Mouse (Mus musculus) right cerebral cortex, adult 18-20 months (tissue): ENCODE results near the gene Akap11.

Experiments
- DNase-seq: peaks from one replicate; pipeline ENCODE4 v3.0.0; 2022; ENCODE audit warnings: mixed read lengths

Akap11 gene

GRCm38 (mm10) chr14:78526907-78527306 lies 9.7 kb downstream of the Akap11 start:
- DNase-seq: no peak

DNA sequence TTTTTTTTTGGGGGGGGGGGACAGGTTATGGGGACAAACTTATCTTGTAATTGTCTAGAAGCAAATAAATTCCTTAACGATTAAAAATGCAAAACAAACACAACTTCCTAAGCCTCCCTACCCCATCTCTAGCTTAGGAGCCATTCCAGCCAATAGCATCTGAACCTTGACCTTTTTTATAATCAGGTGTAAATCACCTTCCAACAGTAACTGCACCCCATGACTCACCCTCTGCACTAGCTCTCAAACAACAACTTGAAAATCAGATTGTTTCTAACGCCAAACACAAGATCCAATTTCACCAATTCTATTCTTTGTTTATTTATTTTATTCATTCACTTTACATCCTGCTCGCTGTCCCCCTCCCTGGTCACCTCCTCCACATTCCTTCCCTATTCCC lies 10.1 kb downstream of the Akap11 start:
- DNase-seq: no peak

GRCm38 (mm10) chr14:78525611-78526457 lies 10.8 kb downstream of the Akap11 start:
- no peak for DNase-seq

- no peak for DNase-seq
These were observed 11.5 kb downstream of the Akap11 start for GRCm38 (mm10) chr14:78525059-78525458.

DNA sequence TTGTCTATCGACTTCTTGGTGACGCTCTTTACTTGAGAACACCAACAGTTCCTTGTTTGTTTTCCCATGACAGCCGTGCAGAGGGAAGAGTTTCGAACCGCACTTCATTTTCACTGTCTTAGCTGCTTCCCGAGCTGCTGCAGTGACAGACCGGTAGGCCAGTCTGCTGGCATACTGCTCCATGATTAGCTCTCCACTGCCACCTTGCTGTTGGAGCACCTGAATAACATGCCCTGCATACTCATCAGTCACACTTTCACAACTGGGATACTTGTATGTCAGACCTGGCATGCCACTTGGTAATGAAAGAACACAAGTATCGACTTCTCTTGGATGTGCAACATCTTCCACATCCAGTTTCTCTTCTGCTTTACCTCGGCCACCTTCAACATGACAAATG lies 25.9 kb downstream of the Akap11 start:
- DNase-seq: no peak

DNA sequence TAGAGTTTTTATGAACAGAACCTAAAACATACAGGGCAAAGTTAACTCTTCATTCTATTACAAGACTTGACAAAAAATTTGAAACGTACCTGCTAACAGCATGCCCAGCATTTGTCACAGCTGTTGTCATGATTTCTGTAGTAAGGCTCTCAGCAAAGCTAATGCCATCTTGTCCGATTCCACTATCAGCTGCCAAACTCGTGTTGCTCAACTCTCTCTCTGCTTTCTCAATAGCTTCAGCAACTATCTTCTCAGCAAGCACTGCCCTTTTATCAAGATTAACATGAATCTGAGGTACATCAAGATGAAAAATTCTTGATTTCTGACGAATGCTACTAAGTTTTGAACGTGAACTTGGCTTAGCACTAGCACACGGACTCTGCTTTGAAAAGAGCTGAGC lies 26.8 kb downstream of the Akap11 start:
- DNase-seq: no peak

DNA sequence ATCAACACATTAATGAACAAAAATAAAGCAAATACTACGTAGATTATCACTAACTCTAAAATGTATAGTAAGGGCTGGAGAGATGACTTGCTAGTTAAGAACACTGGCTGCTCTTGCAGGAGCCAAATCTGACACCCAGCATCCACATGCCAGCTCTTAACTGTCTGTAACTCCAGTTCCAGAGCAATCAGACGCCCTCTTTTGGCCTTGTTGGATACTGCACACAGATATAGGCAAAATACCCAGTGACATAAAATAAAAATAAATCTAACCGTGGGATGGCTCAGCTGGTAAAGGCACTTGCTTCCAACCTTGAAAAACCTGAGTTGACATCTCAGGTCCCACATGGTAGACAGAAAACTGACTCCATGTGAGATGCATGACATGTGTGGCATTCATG lies 36.0 kb downstream of the Akap11 start:
- no peak for DNase-seq

DNA sequence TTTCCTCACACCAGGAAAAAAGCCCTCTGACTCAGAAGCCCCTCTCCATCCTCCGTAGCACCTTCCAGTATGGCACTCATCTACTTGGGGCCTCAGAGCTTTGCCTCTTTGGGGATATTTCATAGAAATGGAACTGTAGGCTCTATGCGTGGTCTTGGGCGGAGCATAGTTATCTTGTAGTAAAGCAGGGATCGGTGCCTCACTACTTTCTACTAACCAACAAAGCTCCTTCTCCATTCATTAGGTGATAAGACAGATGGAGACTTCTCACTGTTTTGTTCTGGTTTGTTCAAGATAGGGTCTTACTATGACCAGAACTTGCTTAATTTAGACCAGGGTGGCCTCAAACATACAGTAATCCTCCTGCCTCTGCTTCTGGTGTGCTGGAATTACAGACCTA lies 39.9 kb downstream of the Akap11 start:
- no peak for DNase-seq

GRCm38 (mm10) chr14:78495241-78495640 lies 41.4 kb downstream of the Akap11 start:
- DNase-seq: no peak

GRCm38 (mm10) chr14:78492602-78493001 lies 44.0 kb downstream of the Akap11 start:
- DNase-seq: no peak

DNA sequence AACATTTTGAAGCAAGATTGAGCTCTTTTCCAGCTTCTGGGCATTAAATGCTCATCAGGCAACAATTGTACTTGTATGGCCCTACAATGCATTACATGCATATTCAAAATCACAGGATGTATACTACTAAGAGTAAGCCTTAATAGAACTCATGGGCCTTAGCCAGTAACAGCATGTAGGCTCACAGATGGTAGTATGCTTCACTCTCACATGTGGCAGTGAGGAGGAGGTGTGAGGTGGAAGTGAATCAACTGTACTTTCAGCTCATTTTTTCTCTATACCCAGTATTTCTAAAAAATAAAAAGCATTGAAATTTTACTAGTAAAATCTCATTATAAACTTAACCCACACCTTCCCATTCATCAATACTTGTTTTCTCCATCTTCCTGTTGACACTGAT lies 45.2 kb downstream of the Akap11 start:
- peak; percentile 78 for DNase-seq

DNA sequence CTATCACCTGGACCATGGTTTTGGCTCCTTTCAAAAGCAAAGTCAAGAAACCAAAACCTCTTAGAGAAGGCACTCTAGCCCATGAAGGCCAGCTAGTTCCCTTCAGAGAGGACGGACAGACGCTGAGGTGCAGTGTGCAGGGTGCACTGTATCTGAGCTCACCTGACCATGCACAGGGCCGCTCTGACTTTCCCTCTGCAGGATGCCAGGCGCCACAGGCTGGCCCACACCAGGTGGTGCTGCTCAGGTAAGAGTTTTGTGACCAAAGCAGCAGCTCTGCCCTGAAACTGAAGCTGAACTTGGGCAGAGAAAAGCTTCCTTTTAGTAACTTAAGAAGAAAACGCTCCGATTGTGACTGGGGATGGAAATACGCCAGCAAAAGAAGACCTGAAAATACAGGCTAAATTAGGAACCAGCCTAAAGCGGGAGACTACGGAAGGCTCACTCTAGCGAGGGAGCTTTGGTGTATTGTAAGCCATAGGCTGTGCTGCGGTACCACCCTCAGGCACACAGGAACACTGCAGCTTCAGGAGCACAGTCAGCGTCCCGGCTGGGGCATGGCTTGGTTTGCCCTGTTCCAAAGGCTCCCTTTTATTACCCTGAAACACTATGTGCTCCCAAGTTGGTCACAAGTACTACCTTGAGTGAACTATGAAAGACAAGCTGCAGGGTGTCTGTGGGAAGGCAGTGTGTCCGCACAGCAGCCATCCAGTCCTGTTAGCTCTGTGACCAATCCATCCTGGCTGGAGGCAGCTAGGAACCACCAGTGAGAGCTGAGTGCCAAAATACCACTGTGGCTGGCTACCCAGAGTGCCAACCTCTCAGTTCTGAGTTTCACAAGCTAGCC lies 54.0 kb downstream of the Akap11 start:
- DNase-seq: peak; percentile 76

GRCm38 (mm10) chr14:78474058-78474457 lies 62.5 kb downstream of the Akap11 start:
- no peak for DNase-seq

DNA sequence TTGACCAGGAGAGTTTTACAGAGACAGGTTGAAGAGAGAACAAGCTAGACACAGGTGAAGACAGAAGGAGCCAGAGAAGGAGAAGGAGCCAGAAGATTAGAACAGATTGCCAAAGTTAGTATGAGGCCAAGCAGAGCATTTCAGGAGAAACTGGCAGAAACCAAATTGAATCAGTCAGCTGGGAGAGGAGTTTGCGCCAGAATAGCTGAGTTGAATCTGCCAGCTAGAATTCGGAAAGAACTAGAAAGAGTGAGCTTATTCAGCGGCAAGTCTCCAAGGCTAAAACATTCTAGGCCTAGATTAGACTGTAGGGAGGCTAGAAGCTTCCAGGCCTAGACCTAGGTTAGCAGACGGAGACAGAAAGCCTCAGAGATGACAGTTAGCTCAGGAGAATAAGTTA lies 65.9 kb downstream of the Akap11 start:
- no peak for DNase-seq

GRCm38 (mm10) chr14:78468991-78469390 lies 67.6 kb downstream of the Akap11 start:
- DNase-seq: no peak

- no peak for DNase-seq
These were observed 68.6 kb downstream of the Akap11 start for GRCm38 (mm10) chr14:78467994-78468393.

DNA sequence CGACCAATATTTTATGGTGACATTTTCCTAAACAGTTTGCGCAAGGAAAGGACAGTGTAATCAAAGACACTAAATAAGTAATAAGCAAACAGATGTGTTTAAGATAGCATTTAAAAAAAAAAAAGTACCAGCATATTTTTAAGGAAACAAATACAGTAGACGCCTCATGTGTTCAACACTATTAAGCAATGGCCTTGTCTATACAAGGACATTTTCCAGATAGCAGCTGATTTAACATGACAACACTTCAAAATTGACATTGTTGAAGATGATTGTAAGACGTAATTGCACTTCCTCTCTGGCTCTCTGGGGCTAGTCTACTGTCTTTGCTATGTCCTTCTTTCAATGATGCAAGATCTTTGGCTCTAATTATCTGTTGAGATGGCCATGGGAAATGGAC lies 72.3 kb downstream of the Akap11 start:
- no peak for DNase-seq

- no peak for DNase-seq
These were observed 77.5 kb downstream of the Akap11 start for GRCm38 (mm10) chr14:78459121-78459520.

GRCm38 (mm10) chr14:78458705-78459104 lies 77.9 kb downstream of the Akap11 start:
- no peak for DNase-seq

DNA sequence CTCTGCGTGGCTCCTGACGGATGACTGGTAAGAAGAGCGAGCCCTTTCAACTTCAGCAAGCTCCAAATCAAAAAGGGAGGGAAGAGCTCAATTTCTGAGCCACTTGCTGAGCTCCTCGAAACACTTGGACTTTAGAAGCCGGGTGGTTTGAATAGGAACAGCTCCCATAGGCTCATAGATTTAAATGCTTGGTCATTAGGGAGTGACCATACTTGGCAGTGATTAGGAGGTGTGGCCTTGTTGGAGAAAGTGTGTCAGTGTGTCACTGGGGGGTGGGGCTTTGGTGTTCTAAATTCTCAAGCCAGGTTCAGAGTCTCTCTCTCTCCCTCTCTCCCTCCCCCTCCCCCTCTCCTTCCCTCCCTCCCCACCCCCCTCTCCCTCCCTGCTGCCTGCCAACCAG lies 81.6 kb downstream of the Akap11 start:
- DNase-seq: no peak

DNA sequence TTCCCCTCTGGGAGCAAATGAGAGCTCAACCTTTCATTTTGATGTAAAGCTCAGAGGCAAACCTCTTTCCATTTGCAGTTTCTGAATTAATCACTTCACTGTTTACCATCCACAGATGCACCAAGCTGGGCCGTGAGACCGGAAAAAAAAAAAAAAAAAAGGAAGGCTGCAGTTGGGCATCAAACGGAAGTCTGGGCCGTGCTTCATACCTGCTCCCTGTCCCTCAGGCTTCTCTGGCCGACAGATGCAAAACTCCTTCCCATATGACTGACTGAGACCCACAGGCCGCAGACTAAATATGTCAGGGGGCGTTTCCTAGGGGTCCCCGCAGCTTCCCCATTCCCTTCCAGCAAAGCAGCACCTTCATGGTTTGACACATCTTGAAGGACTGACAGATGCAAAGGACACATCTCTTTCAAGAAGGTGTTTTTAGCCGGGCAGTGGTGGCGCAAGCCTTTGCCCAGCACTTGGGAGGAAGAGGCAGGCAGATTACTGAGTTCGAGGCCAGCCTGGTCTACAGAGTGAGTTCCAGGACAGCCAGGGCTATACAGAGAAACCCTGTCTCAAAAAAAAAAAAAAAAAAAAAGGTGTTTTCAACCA lies 87.7 kb downstream of the Akap11 start:
- DNase-seq: no peak

DNA sequence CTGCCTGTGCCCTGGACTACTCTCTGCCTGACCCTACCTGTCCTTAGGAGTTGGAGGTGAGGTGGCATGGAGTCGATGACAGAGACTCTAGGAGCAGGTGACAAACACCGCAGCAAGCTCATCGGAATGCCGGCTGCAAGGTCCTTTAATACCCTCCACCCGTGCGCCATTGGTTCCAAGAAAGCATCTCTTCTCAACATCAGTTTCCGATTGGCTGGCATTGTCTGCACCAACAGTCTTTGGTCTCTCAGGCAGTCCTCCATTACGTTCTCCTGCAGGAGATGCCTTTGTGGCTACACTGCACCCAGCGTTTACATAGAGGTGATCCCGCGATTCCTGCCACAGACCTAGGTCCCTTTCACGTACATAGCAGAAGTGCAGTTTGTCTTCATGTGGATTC lies 88.6 kb downstream of the Akap11 start:
- no peak for DNase-seq

DNA sequence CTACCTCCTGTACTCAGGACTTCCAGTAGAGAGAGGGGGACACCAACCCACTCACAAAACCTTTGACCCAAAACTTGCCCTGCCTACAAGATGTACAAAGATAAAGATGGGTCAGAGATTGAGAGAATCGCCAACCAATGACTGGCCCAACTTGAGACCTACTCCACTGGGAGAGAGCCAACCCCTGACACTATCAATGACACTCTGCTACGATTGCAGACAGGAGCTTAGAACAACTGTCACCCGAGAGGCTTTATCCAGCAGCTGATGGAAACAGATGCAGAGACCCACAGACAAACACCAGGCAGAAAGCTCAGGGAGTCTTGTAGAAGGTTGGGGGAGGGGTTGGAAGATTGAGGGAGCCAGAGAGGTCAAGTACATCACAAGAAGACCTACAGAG lies 89.1 kb downstream of the Akap11 start:
- DNase-seq: no peak
